Mouse (Mus musculus): ENCODE measurements around the gene Apoh.

GRCm38 (mm10) chr11:108344759-108345158, 1.6 kb downstream of the Apoh start:
- TF ChIP-seq IRF4 (IDR thresholded peaks at IDR 0.05; ENCODE audit: low read depth, low read length) (no peak), ZKSCAN1 (IDR thresholded peaks at IDR 0.05; ENCODE audit: borderline replicate concordance, low read depth, low read length) (no peak), POLR2A (IDR thresholded peaks at IDR 0.05; ENCODE audit: low read depth, low read length) (no peak), CTCF (conservative IDR thresholded peaks at IDR 0.05 in 1 of 2, IDR thresholded peaks at IDR 0.05 in 1 of 2; ENCODE audit: low read depth in 2 of 2, low read length in 2 of 2) (no peak), KAT2A (IDR thresholded peaks at IDR 0.05; ENCODE audit: insufficient replicate concordance, low read length) (no peak), JUN (IDR thresholded peaks at IDR 0.05; ENCODE audit: insufficient read depth, low read depth, low read length) (no peak), TBP (conservative IDR thresholded peaks at IDR 0.05; ENCODE audit: low read depth, low read length) (no peak), ELF1 (IDR thresholded peaks at IDR 0.05; ENCODE audit: low read depth, low read length) (no peak), RAD21 (IDR thresholded peaks at IDR 0.05; ENCODE audit: low read depth, low read length) (no peak), ZNF384 (IDR thresholded peaks at IDR 0.05; ENCODE audit: low read depth, low read length) (no peak), HCFC1 (IDR thresholded peaks at IDR 0.05; ENCODE audit: low read depth, low read length) (no peak), E2F4 (IDR thresholded peaks at IDR 0.05; ENCODE audit: insufficient replicate concordance, low read depth, low read length) (no peak), RCOR1 (conservative IDR thresholded peaks at IDR 0.05; ENCODE audit: low read depth, low read length) (no peak), BHLHE40 (IDR thresholded peaks at IDR 0.05; ENCODE audit: low read depth, low read length) (no peak)

Measured in CH12.LX (cell line).